ENCODE assay signal across 16 mouse cellular contexts in genomic region chr6:124961021-124961420, GRCm38 (mm10).
"Had no signal": no experiment of that assay in that cellular context is flagged by ENCODE, and none has a peak within 500 bp of the region (broad histone marks: within the 10 kb centered on the region; RNA-seq: fewer than 3 reads in every experiment).

No protein-coding gene starts in this region.

- H3K9ac ChIP-seq: kidney, embryonic 15.5 days; liver, embryonic 15.5 days; midbrain, embryonic 13.5 days; neural tube, embryonic 15.5 days had no signal

- H3K4me3 ChIP-seq: kidney, embryonic 15.5 days; left cerebral cortex, adult 2 months; limb, embryonic 10.5 days; liver, embryonic 15.5 days; midbrain, embryonic 13.5 days; neural tube, embryonic 15.5 days had no signal

- ATAC-seq: lung, postnatal 0 days; midbrain, embryonic 13.5 days had no signal

- H3K27me3 ChIP-seq: kidney, embryonic 15.5 days; liver, embryonic 15.5 days; midbrain, embryonic 13.5 days; neural tube, embryonic 15.5 days had no signal

- H3K4me2 ChIP-seq: kidney, embryonic 15.5 days; liver, embryonic 11.5 days; liver, embryonic 15.5 days; midbrain, embryonic 13.5 days; neural tube, embryonic 15.5 days had no signal

- H3K9me3 ChIP-seq: kidney, embryonic 15.5 days; limb, embryonic 10.5 days; liver, embryonic 15.5 days; midbrain, embryonic 13.5 days; neural tube, embryonic 15.5 days had no signal

- DNase-seq: kidney, adult 2 months; kidney, postnatal 14 days; lung, adult 2 months; lung, postnatal 36 days; right cerebral cortex, adult 18-20 months; right cerebral cortex, postnatal 25 days; thymus, postnatal 14 days had no signal

- H3K27ac ChIP-seq: kidney, embryonic 15.5 days; left cerebral cortex, adult 2 months; limb, embryonic 10.5 days; liver, embryonic 15.5 days; midbrain, embryonic 13.5 days; neural tube, embryonic 15.5 days; stomach, postnatal 0 days had no signal
